Mouse (Mus musculus) layer of hippocampus, postnatal 14 days (tissue): ENCODE results near the gene Lcn9. TPM values are rescaled to one million over a fixed set of nuclear protein-coding genes. Genes with fewer than 3 reads are reported as not detected.
"Not testable (repeated sequence)": the region's sequence is repeated elsewhere in the genome, so short reads cannot be mapped to it uniquely, and the experiment has no call there.

Experiments
- DNase-seq, 2 experiments: peaks; one replicate each; pipeline ENCODE4 v3.0.0; 2021 to 2022; ENCODE audit warnings: low spot score in 2 of 2, mixed read lengths in 1 of 2
- long read RNA-seq, 2 experiments: library from polyadenylated mRNA; stranded (forward); transcript quantifications; one replicate each; pipeline ENCODE4 v2.0.0; 2021
- total RNA-seq, 2 experiments: library from RNA; stranded (reverse); gene quantifications; 2 replicates each; pipeline ENCODE4 v1.2.3; 2021

Gene Lcn9
- not detected for total RNA-seq
- long read RNA-seq, experiment 1 = 0 reads
- long read RNA-seq, experiment 2 = 0 reads

- peak in 1 of 2 experiments; percentile 28 for DNase-seq
Measured at GRCm38 (mm10) chr2:25822806-25823205, at the start of gene Lcn9. Gene Lcn9 (plus strand): TSS chr2:25823153.

DNA sequence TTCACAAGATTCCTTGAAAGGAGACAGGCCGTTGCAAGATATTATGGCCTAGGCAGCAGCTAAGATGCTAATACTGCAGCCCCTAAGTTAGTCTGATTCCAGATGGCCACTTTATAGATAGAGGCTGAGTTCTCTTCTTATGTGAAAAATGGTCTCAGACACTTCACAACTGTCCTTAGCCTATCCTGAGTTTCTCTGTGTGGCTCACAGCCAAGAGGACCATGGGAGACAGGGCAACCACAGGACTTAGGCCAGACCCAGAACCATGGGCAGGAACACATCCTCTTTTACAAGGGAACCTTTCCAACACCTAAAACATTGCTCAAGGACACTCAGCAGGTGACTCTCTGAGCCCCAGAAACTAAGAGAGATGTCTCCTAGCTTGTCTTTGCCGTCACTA is 49.4 kb upstream of the Lcn9 start:
- no peak for DNase-seq

DNA sequence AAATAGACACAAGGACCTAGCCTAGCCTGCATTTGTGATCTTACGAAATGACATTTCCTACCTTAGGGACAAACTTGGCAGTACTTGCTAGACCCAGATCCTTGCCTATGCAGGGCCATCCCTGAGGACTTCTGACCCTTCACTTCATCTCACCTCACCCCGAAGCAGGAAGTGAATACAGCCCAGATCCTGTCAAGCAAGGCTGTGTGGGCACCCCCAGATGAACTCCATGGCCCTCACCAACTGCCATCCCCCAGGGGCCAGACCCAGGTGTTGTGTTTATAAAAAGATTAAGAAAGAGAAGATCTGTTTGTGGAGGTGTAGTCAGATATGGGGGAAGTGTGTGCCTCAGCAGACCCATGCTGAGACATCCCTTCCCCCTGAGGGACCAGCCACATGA is 48.3 kb upstream of the Lcn9 start:
- DNase-seq = no peak

- no peak for DNase-seq
Measured at GRCm38 (mm10) chr2:25775991-25776390, 47.0 kb upstream of the Lcn9 start.

- DNase-seq = no peak
Measured at GRCm38 (mm10) chr2:25776717-25777116, 46.2 kb upstream of the Lcn9 start, which contains the start of gene Lcn11. Gene Lcn11 (plus strand): TSS chr2:25777017.

- DNase-seq = no peak
Measured at GRCm38 (mm10) chr2:25779076-25779475, 43.9 kb upstream of the Lcn9 start.

GRCm38 (mm10) chr2:25780921-25781320 is 42.0 kb upstream of the Lcn9 start:
- DNase-seq = no peak

GRCm38 (mm10) chr2:25781957-25782356 is 41.0 kb upstream of the Lcn9 start, which contains the start of gene Gm13539:
Gene Gm13539 (plus strand): TSS chr2:25782257.
- DNase-seq = no peak

- DNase-seq = no peak
Measured at GRCm38 (mm10) chr2:25785573-25786322, 37.2 kb upstream of the Lcn9 start.

- DNase-seq = no peak
Measured at GRCm38 (mm10) chr2:25789092-25789491, 33.9 kb upstream of the Lcn9 start.

- DNase-seq = no peak
Measured at GRCm38 (mm10) chr2:25797635-25798034, 25.3 kb upstream of the Lcn9 start.

- no peak for DNase-seq
Measured at GRCm38 (mm10) chr2:25798065-25798464, 24.9 kb upstream of the Lcn9 start.

DNA sequence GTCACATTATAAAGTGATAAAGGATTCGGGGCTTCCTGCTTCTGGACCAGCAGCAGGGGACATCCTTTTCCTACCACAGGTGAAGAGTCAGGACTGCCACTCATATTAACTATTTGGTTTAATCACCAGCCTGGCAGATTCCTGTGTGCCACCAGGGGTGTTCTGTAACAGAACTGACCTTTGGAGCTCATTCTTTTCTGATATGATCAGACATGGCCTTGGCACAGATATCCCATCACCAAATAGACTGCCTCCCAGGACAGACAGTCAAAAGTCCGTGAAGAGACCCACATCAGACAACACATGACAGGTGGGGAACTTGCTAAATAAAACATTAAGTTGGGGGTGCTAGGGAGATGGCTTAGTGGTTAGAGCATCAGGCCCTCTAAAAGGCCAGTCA is 11.2 kb upstream of the Lcn9 start:
- no peak for DNase-seq

DNA sequence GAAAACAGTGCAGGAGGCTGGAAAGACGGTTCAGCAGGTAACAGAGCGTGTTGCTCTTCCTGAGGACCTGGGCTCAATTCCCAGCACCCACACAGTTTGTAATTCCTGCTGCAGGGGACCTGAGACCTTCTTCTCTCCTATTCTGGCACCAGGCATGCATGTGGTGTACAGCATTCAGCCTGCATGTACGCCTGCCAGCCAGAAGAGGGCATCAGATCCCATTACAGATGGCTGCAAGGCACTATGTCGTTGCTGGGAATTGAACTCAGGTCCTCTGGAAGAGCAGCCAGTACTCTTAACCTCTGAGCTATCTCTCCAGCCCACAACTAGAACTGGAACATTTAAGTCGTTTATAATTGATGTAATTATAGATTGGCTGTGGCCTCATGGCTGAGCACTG is 9.6 kb upstream of the Lcn9 start:
- DNase-seq = no peak

- DNase-seq = not testable (repeated sequence)
Measured at GRCm38 (mm10) chr2:25815748-25816147, 7.2 kb upstream of the Lcn9 start, which contains the start of gene Glt6d1. Gene Glt6d1 (minus strand): TSS chr2:25815848.

GRCm38 (mm10) chr2:25824751-25825150 is 1.8 kb downstream of the Lcn9 start:
- DNase-seq = no peak

DNA sequence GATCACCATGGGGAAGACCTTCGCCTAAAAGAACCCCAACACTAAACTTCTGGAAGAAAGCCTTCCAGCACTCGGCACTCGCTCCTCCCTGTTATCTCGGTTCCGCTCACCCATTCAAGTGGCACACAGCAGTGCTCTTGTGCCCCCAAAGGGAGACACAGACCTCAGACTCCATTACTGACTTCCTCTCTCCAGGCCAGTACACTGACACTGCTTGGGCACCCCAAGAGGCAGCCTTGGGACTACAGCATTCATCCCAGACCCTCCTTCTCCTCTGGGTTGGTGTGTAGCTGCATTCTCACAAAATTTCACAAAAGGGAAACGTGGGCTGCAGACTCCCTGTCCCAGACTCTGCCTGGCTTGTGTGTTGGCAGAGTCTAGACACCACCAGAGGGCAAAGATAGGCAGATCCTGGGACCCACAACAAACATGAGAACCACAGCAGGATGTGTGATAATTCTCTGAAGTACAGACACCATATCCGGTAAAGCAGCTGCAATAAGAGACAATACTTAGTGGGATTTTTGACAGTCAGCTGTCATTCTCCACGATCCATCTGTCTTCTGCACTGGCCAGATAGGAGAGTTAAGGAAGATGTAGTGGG is 5.5 kb downstream of the Lcn9 start:
- DNase-seq = no peak

- no peak for DNase-seq
Measured at GRCm38 (mm10) chr2:25830786-25831185, 7.8 kb downstream of the Lcn9 start.

DNA sequence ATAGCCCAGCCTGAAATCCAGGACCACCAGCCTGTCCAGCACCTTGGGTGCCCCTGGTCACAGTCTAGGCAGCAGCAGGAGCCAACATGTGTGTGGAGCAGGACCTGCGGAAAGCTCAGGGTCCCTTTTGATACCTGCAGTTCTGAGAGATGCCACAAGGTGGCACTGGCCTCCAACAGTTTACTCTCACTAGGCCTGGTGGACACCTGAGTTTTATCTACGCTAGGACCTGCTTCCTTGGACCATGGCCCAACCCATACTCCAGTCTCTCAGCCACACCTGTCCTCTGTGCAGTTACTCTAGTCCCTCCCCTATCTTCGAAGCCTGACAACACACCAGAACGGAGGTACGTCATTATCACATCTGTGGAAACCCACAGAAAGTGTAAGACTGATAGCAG is 13.3 kb downstream of the Lcn9 start:
- DNase-seq = peak; percentile 80 to 81

- no peak for DNase-seq
Measured at GRCm38 (mm10) chr2:25842161-25842560, 19.2 kb downstream of the Lcn9 start.

DNA sequence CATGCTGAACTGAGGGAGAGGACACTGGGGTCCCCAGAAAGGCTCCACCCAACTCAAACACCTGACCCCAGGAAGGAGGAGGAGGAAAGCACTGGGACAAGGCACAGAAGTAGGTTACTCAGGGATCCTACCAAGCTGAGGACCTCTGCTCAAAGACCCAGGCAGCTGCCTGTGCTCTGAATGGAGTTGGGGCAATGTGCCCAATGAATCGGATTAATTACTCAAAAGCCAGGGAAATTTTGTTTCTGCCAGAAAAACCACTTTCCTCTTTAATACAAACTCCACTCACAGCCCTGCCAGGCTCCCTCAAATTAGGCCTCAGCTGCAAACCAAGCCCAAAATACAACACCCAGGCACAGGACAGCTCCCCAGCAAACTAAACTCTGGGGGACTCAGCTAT is 19.8 kb downstream of the Lcn9 start:
- peak; percentile 31 to 73 for DNase-seq

DNA sequence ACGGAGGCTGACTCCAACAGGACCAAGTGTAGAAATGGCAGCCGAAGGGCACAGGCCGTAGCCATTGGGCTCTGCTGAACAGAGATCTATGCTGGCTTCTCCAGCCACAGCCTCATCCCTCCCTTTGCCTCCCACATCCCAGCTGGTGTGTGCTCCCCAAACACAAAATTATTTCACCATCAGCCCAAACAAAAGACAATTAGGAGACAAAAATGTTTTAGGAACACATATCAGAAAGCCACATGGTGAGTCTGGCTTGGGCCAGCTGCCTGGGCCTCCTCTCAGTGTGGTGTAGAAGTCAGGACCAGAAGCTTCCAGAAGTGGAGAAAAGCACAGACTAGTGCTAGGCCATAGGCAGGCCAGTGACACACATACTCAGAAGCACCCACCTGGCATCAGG is 21.1 kb downstream of the Lcn9 start:
- peak in 1 of 2 experiments; percentile 31 for DNase-seq

DNA sequence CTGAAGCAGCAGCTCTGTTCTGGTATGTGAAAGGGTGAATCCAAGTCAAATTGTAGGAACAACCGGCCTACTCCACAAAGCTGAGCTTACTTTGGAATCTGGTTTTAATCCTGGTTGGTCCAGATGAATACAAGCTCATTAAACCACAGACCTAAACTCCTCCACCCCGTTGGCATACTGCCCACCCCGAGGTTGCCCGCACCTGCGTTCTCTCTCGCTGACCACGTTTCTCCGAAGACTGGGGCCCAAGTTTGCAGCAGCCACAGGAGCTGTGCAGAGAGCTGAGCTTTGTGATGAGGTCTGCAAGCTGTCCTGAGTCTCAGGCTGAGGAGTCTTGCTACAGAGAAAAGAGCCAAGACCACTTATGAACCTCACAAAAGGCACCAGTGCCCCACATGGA is 23.6 kb downstream of the Lcn9 start:
- DNase-seq = no peak
